Mouse (Mus musculus): Measurements from ENCODE around the gene Serpina12. TPM values are rescaled to one million over a fixed set of nuclear protein-coding genes. Genes with fewer than 3 reads are reported as not detected.

The Serpina12 gene
- polyA plus RNA-seq, 1 experiment from 2014 or later = 0.04 TPM

DNA sequence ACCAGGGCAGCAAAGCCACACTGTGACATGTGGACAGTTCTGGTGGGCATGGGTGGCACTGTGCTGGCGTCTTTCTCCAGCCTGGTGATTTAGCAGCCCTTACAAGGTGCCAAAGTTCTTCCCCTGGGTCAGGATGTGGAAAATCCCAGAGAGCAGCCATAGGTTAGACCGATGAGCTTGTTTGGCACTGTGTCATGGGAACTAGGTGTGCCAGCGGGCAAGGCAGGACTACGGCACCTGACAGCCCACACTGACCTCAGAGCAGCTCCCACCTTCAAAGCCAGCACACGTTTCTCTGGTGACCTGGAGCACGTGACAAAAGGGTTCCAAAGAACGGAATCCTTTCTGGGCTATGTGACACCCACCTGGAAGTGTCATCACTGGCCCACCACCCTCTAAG, 13.3 kb upstream of the Serpina12 start:
- 60% methylated on average over 7 of the region's 7 CpGs for WGBS
- no peak overlapping the region for H3K4me2 ChIP-seq
- peaks cover 20% of the 10 kb centered on the region for H3K4me1 ChIP-seq
- no peaks in the 10 kb centered on the region for H3K9me3 ChIP-seq
- ATAC-seq (ENCODE audit: extremely low read depth, insufficient number of reproducible peaks, low FRiP score, low TSS enrichment) = no peak
- no peaks in the 10 kb centered on the region for H3K36me3 ChIP-seq
- H3K27me3 ChIP-seq (replicated peaks) = peaks cover 54% of the 10 kb centered on the region
- peak overlapping the region; percentile 63 for H3K27ac ChIP-seq (replicated peaks)
- peak overlapping the region; percentile 50; the same call in 1 of the 2 replicates for H3K9ac ChIP-seq
- no peak overlapping the region for H3K4me3 ChIP-seq

DNA sequence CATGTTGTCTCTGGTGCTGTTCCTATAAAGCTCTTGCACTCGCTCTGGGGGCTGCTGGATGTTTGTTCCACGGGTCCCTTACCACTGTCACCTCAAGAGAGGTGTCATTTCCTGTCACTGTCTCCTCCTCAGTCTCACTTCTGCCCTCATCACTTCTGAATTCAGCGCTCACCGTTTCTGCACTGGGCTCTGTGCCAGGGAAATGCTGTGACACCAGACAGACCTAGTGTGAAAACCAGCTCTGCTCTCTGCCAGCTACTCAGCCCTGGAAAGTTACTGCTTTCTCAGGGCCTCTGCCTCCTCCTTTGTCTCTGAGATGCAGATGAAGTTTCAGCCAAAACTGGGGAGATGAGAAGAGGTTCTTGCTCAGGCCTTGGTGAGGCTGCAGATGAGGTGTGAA, 12.8 kb upstream of the Serpina12 start:
- Histone ChIP-seq H3K27me3 (replicated peaks) (peaks cover 51% of the 10 kb centered on the region), H3K27ac (replicated peaks) (peak overlapping the region; percentile 63), H3K9ac (peak overlapping the region; percentile 50; the same call in 1 of the 2 replicates), H3K4me3 (no peak overlapping the region), H3K36me3 (no peaks in the 10 kb centered on the region), H3K4me1 (peaks cover 20% of the 10 kb centered on the region), H3K9me3 (no peaks in the 10 kb centered on the region), H3K4me2 (no peak overlapping the region)
- 9% methylated on average over 4 of the region's 4 CpGs for WGBS
- ATAC-seq (ENCODE audit: extremely low read depth, insufficient number of reproducible peaks, low FRiP score, low TSS enrichment) = no peak

DNA sequence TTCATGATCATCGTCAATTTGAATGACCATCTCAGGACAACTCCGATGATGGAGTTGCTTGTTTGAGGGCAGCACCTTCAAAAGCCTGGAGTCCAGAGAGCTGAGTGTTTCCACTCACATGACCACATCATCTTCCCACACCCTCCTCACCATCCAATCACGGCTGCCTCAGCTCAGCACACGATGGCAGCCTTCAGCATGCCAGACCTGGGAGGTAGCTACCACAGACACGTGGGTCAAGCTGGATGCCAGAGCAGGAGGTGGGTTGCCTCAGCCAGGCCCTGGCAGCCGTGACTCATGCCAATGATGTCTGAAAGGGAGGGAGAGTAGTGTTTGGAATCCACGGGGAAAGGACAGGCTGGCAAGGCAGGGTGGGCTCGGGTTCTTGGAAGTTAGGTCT, 11.5 kb upstream of the Serpina12 start:
- Histone ChIP-seq H3K4me2 (no peak overlapping the region), H3K9ac (no peak overlapping the region), H3K27me3 (replicated peaks) (peaks cover 38% of the 10 kb centered on the region), H3K27ac (replicated peaks) (no peak overlapping the region), H3K4me1 (peaks cover 20% of the 10 kb centered on the region), H3K4me3 (no peak overlapping the region), H3K9me3 (no peaks in the 10 kb centered on the region), H3K36me3 (no peaks in the 10 kb centered on the region)
- no peak for ATAC-seq (ENCODE audit: extremely low read depth, insufficient number of reproducible peaks, low FRiP score, low TSS enrichment)
- 71% methylated on average over 8 of the region's 8 CpGs for WGBS

DNA sequence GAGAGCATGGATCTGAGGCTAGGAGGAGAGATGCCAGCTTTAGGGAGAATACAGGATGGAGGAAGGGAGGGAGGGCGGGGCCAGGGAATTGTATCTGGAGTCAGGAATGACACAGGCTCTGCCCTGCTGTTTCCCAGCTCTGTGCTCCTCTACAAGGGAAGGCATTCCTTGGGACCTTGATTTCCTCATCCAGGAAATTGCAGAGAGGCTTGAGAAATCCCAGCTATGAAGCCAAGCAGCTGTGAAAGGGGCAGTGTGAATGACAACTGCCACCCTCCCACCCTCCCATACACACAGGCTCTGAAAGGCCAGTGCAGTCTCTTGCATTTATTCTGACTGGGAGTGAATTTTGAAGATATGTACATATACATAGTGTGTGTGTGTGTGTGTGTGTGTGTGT, 9.8 kb upstream of the Serpina12 start:
- ATAC-seq (ENCODE audit: extremely low read depth, insufficient number of reproducible peaks, low FRiP score, low TSS enrichment) = no peak
- Histone ChIP-seq H3K9me3 (no peaks in the 10 kb centered on the region), H3K27me3 (replicated peaks) (peaks cover 21% of the 10 kb centered on the region), H3K9ac (no peak overlapping the region), H3K36me3 (no peaks in the 10 kb centered on the region), H3K4me1 (peaks cover 20% of the 10 kb centered on the region), H3K4me2 (no peak overlapping the region), H3K4me3 (no peak overlapping the region), H3K27ac (replicated peaks) (no peak overlapping the region)
- WGBS = 25% methylated on average over 1 of the region's 1 CpGs

DNA sequence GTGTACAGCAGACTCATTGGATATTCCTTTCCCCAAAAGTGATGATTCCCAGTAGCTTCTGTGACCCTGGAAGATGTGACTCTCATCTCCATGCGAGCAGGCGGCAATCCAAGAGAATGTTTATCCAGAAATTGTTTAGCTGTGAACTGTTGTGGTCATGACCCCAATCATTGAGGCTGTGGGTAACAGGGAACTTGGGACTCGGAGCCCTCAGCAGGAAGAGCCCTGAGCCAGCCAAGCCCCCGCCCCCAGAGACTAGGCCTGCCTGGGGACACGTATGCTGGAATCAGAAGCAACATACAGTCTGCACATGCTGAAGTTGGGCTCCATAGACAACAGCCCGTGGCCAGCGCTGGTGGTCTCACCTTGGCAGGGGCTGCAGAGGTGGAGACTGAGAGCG, 1.5 kb upstream of the Serpina12 start:
- Histone ChIP-seq H3K9ac (no peak overlapping the region), H3K36me3 (no peaks in the 10 kb centered on the region), H3K27me3 (replicated peaks) (0 out of 2 replicates have a peak, but pooled peaks cover 3% of the 10 kb centered on the region), H3K4me2 (no peak overlapping the region), H3K4me3 (no peak overlapping the region), H3K9me3 (no peaks in the 10 kb centered on the region), H3K27ac (replicated peaks) (no peak overlapping the region), H3K4me1 (no peaks in the 10 kb centered on the region)
- WGBS = 82% methylated on average over 8 of the region's 8 CpGs
- no peak for ATAC-seq (ENCODE audit: extremely low read depth, insufficient number of reproducible peaks, low FRiP score, low TSS enrichment)

DNA sequence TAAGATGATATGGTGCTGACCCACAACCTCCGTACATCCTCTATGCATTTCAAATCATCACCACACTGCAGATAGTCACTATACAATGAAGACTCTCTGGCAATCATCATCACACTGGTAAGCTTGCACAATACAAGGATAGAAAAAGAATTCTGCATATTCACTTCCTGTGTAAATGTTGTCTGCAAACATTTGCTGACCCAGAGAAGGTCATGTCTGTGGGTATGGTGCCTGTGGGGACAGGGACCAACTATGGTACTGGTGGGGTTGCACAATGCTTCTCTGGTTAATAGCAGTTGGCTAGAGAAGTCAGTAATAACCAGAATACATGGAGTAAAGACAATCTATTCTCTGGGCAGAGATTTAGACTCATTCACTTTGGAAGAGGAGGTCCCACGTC, 1.5 kb downstream of the Serpina12 start:
- H3K9me3 ChIP-seq = no peaks in the 10 kb centered on the region
- no peaks in the 10 kb centered on the region for H3K36me3 ChIP-seq
- no peaks in the 10 kb centered on the region for H3K27me3 ChIP-seq (replicated peaks)
- no peak for ATAC-seq (ENCODE audit: extremely low read depth, insufficient number of reproducible peaks, low FRiP score, low TSS enrichment)
- WGBS = 88% methylated on average over 2 of the region's 2 CpGs
- no peak overlapping the region for H3K4me3 ChIP-seq
- H3K27ac ChIP-seq (replicated peaks) = no peak overlapping the region
- H3K4me1 ChIP-seq = no peaks in the 10 kb centered on the region
- H3K9ac ChIP-seq = no peak overlapping the region
- no peak overlapping the region for H3K4me2 ChIP-seq

DNA sequence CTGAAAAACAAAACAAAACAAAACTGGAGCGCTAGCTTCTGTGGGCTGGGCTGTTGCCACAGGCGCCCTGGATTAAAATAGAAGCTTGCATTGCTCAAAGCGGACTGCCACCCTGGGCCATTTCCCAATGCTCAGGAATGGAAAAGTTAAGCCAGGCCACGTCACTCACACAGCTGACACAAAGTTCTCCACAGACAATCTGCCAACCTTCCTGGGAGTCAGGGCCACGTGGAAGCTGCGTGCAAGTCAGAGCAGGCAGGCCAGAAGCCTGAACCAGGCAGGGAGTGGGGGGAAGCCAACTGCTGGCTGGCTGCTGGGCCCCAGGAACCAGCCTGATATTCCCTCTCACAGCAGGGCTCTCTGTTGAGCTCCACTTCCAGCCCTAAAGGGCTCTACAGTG, 2.8 kb downstream of the Serpina12 start:
- Histone ChIP-seq H3K4me2 (no peak overlapping the region), H3K4me3 (no peak overlapping the region), H3K9ac (no peak overlapping the region), H3K9me3 (no peaks in the 10 kb centered on the region), H3K27me3 (replicated peaks) (no peaks in the 10 kb centered on the region), H3K36me3 (no peaks in the 10 kb centered on the region), H3K4me1 (no peaks in the 10 kb centered on the region), H3K27ac (replicated peaks) (peak overlapping the region; percentile 48; the same call in 1 of the 2 replicates)
- WGBS = 44% methylated on average over 6 of the region's 6 CpGs
- ATAC-seq (ENCODE audit: extremely low read depth, insufficient number of reproducible peaks, low FRiP score, low TSS enrichment) = 0 out of 2 replicates have a peak, but pooled peaks have one; percentile 16

DNA sequence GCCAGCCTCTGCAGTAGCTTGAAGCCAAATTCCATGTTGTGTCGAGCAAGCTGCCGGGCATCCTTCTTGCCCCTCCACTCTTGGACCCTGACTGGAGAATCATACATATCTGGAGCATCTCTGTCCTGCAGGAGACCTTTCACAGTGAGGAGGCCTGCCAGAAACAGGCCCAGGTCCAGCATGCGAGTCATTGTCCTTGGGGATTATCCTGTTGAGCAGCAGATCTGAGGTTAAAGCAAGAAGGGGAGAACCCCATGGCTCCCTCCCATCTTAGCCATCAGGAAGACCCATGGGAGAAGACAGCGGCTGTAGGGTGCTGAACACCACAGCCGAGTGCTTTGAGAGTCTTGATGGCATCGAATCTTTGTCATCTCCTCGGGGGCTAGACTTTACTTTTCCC, 6.1 kb downstream of the Serpina12 start:
- H3K27me3 ChIP-seq (replicated peaks) = peaks cover 11% of the 10 kb centered on the region
- H3K36me3 ChIP-seq = no peaks in the 10 kb centered on the region
- H3K27ac ChIP-seq (replicated peaks) = no peak overlapping the region
- no peak for ATAC-seq (ENCODE audit: extremely low read depth, insufficient number of reproducible peaks, low FRiP score, low TSS enrichment)
- H3K4me2 ChIP-seq = no peak overlapping the region
- H3K9ac ChIP-seq = no peak overlapping the region
- whole genome bisulfite sequencing = 80% methylated on average over 7 of the region's 7 CpGs
- H3K9me3 ChIP-seq = no peaks in the 10 kb centered on the region
- H3K4me3 ChIP-seq = no peak overlapping the region
- no peaks in the 10 kb centered on the region for H3K4me1 ChIP-seq

- peaks cover 15% of the 10 kb centered on the region for H3K27me3 ChIP-seq (replicated peaks)
- no peaks in the 10 kb centered on the region for H3K4me1 ChIP-seq
- no peak overlapping the region for H3K9ac ChIP-seq
- no peak for ATAC-seq (ENCODE audit: extremely low read depth, insufficient number of reproducible peaks, low FRiP score, low TSS enrichment)
- 100% methylated on average over 1 of the region's 1 CpGs for WGBS
- no peak overlapping the region for H3K27ac ChIP-seq (replicated peaks)
- no peaks in the 10 kb centered on the region for H3K36me3 ChIP-seq
- H3K4me2 ChIP-seq = no peak overlapping the region
- no peak overlapping the region for H3K4me3 ChIP-seq
- no peaks in the 10 kb centered on the region for H3K9me3 ChIP-seq
These were observed 10.5 kb downstream of the Serpina12 start for GRCm38 (mm10) chr12:104033752-104034151.

- no peak for ATAC-seq (ENCODE audit: extremely low read depth, insufficient number of reproducible peaks, low FRiP score, low TSS enrichment)
These were observed 14.3 kb downstream of the Serpina12 start for GRCm38 (mm10) chr12:104029986-104030385.

DNA sequence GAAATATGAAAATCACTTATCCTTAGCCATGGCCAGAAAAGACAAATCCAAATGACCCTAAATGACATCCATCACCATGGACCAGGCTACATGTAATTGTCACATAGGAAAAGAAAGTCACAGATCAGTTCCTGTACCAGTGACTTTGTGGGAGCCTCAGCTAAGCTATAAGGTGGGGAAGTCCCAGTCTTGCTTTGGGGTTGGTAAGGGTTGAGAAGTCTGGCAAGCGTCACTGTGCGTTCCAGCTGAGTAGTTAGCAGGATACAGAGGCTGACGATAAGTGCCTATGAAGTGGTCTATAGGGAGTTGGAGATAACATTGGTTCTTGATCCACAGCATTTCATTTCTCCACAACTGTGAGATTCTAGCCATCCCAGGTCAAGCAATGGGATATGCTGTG, 29.0 kb downstream of the Serpina12 start:
- Histone ChIP-seq H3K4me3 (no peak overlapping the region), H3K4me1 (peaks cover 7% of the 10 kb centered on the region), H3K27ac (replicated peaks) (no peak overlapping the region), H3K9ac (no peak overlapping the region), H3K36me3 (no peaks in the 10 kb centered on the region), H3K9me3 (peaks cover 3% of the 10 kb centered on the region), H3K27me3 (replicated peaks) (peaks cover 33% of the 10 kb centered on the region), H3K4me2 (no peak overlapping the region)
- no peak for ATAC-seq (ENCODE audit: extremely low read depth, insufficient number of reproducible peaks, low FRiP score, low TSS enrichment)
- 18% methylated on average over 3 of the region's 3 CpGs for WGBS

More at GRCm38 (mm10) chr12:104029986-104030385, 14.3 kb downstream of the Serpina12 start:
- H3K27me3 ChIP-seq (replicated peaks) = peaks cover 31% of the 10 kb centered on the region
- no peaks in the 10 kb centered on the region for H3K9me3 ChIP-seq
- WGBS = 36% methylated on average over 8 of the region's 8 CpGs
- no peak overlapping the region for H3K9ac ChIP-seq
- no peak overlapping the region for H3K4me3 ChIP-seq
- no peak overlapping the region for H3K27ac ChIP-seq (replicated peaks)
- H3K36me3 ChIP-seq = no peaks in the 10 kb centered on the region
- H3K4me2 ChIP-seq = no peak overlapping the region
- H3K4me1 ChIP-seq = no peaks in the 10 kb centered on the region

DNA sequence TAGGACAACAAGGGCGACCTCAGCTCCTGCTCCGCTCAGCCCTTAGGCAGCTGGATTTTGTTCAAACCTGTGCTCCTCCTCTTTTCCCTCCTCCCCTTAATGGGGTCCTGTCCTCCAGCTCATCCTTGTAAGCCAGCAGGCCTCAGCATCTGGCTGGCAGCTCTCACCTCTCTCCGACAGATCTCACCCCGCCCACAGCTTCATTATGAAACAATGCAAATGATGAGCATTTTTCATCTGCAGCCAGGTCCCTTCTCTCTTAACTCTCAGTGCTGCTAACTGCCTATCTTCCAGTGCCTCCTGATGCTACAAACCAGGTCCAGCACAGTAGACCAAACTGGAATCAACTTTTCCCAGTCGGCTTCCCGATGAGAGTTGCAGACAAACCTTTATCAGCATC, 30.6 kb downstream of the Serpina12 start, which contains the start of gene Serpina9:
Gene Serpina9, minus strand, starts transcription at position 136 of the 400 bp plus-strand sequence.
- Histone ChIP-seq H3K27ac (replicated peaks) (no peak within 1 kb of the TSS), H3K4me1 (peaks cover 7% of the 10 kb centered on the region), H3K4me3 (no peak within 1 kb of the TSS), H3K36me3 (no peaks in the 10 kb centered on the region), H3K4me2 (no peak within 1 kb of the TSS), H3K27me3 (replicated peaks) (peaks cover 40% of the 10 kb centered on the region), H3K9me3 (peaks cover 3% of the 10 kb centered on the region), H3K9ac (no peak within 1 kb of the TSS)
- WGBS = 80% methylated on average over 6 of the region's 6 CpGs
- ATAC-seq (ENCODE audit: extremely low read depth, insufficient number of reproducible peaks, low FRiP score, low TSS enrichment) = no peak

Measured in heart, embryonic 13.5 days (tissue).